Mouse (Mus musculus): ENCODE measurements around the gene Ldlrap1.

- TF ChIP-seq POLR2A (IDR thresholded peaks at IDR 0.05; ENCODE audit: low read depth, low read length) (no peak), CTCF (IDR thresholded peaks at IDR 0.05; ENCODE audit: borderline replicate concordance, insufficient read depth, low read length) (no peak)
These were observed 6.3 kb upstream of the Ldlrap1 start for GRCm38 (mm10) chr4:134774126-134774525.

Measured in embryonic fibroblast, embryonic 13.5 days (primary cell).